Mouse (Mus musculus) intestine, embryonic 16.5 days (tissue): ENCODE data around the gene Rbms2. TPM values are rescaled to one million over a fixed set of nuclear protein-coding genes. Genes with fewer than 3 reads are reported as not detected.

Source experiments
- ATAC-seq: fragments of 200-750 bp; cut with Nextera tagmentation; 2 replicates; pipeline ENCODE4 v1.8.0; 2017; ENCODE audit warnings: moderate TSS enrichment, moderate library complexity
- H3K27ac ChIP-seq: fragments of 300-500 bp; sonication (generic); 2 replicates; pipeline ENCODE4 v1.5.1; 2014; ENCODE audit warnings: mild to moderate bottlenecking, low read length
- H3K27me3 ChIP-seq: fragments of 300-500 bp; sonication (generic); replicated peaks from 2 replicates; pipeline ENCODE4 v1.6.1; 2014; ENCODE audit warnings: low read length, control low read depth, mixed read lengths; ENCODE audit not compliant: control insufficient read depth, insufficient read depth
- H3K36me3 ChIP-seq: fragments of 300-500 bp; sonication (generic); 2 replicates; pipeline ENCODE4 v1.6.1; 2014; ENCODE audit warnings: low read length, control low read depth; ENCODE audit not compliant: control insufficient read depth, insufficient read depth
- H3K4me1 ChIP-seq: fragments of 300-500 bp; sonication (generic); 2 replicates; pipeline ENCODE4 v1.6.1; 2014; ENCODE audit warnings: low read length, control low read depth, mixed read lengths; ENCODE audit not compliant: control insufficient read depth, insufficient read depth
- H3K4me2 ChIP-seq: fragments of 300-500 bp; sonication (generic); 2 replicates; pipeline ENCODE4 v1.6.1; 2014; ENCODE audit warnings: low read depth, low read length, control low read depth
- H3K4me3 ChIP-seq: fragments of 300-500 bp; sonication (generic); 2 replicates; pipeline ENCODE4 v1.5.1; 2014; ENCODE audit warnings: mild to moderate bottlenecking, low read length
- H3K9ac ChIP-seq: fragments of 300-500 bp; sonication (generic); 2 replicates; pipeline ENCODE4 v1.6.1; 2014; ENCODE audit warnings: low read depth, low read length
- H3K9me3 ChIP-seq: fragments of 300-500 bp; sonication (generic); 2 replicates; pipeline ENCODE4 v1.6.1; 2016; ENCODE audit warnings: low read length, control low read depth; ENCODE audit not compliant: control insufficient read depth
- WGBS: fragments of 180-500 bp; shearing (Covaris S2); extraction: QIAGEN DNeasy Blood & Tissue Kit; methylation state at CpG from one replicate; pipeline ENCODE4 v1.1.7; 2014; 5-methylcytosine and 5-hydroxymethylcytosine counted together
- polyA plus RNA-seq: library from polyadenylated mRNA; unstranded; fragments of >200 nt; fragmentation: Nextera tagmentation; extraction: Ambion mirVana; gene quantifications from 2 replicates; pipeline ENCODE4 v1.2.1, GENCODE M21; 2015

The Rbms2 gene
- polyA plus RNA-seq, 1 experiment from 2014 or later: 24.9 TPM

GRCm38 (mm10) chr10:128096693-128097586 lies 83.2 kb downstream of the Rbms2 start:
- no peaks in the 10 kb centered on the region for H3K27me3 ChIP-seq
- under 1% methylated on average over 83 of the region's 86 CpGs for whole genome bisulfite sequencing
- peak overlapping the region; percentile 98 for H3K4me3 ChIP-seq
- ATAC-seq: peak; percentile 54
- H3K4me1 ChIP-seq: peaks cover 29% of the 10 kb centered on the region
- H3K9me3 ChIP-seq: no peaks in the 10 kb centered on the region
- peak overlapping the region; percentile 77 for H3K27ac ChIP-seq
- H3K36me3 ChIP-seq: no peaks in the 10 kb centered on the region
- H3K9ac ChIP-seq: peak overlapping the region; percentile 96
- peak overlapping the region; percentile 72 for H3K4me2 ChIP-seq

GRCm38 (mm10) chr10:128096313-128096692 lies 83.8 kb downstream of the Rbms2 start:
- Histone ChIP-seq H3K4me2 (peak overlapping the region; percentile 42), H3K9me3 (no peaks in the 10 kb centered on the region), H3K4me3 (peak overlapping the region; percentile 98), H3K36me3 (no peaks in the 10 kb centered on the region), H3K9ac (peak overlapping the region; percentile 30; the same call in 1 of the 2 replicates), H3K27me3 (no peaks in the 10 kb centered on the region), H3K4me1 (peaks cover 34% of the 10 kb centered on the region), H3K27ac (no peak overlapping the region)
- WGBS: 19% methylated on average over 4 of the region's 4 CpGs
- no peak for ATAC-seq

GRCm38 (mm10) chr10:128095003-128095636 lies 85.0 kb downstream of the Rbms2 start:
- peak overlapping the region; percentile 62 for H3K4me2 ChIP-seq
- peak overlapping the region; percentile 84; the same call in 1 of the 2 replicates for H3K4me3 ChIP-seq
- peak overlapping the region; percentile 57; the same call in 1 of the 2 replicates for H3K27ac ChIP-seq
- H3K9ac ChIP-seq: 0 out of 2 replicates have a peak overlapping the region, but pooled peaks have one; percentile 34
- 30% methylated on average over 9 of the region's 9 CpGs for WGBS
- no peaks in the 10 kb centered on the region for H3K36me3 ChIP-seq
- H3K27me3 ChIP-seq: no peaks in the 10 kb centered on the region
- no peak for ATAC-seq
- peaks cover 38% of the 10 kb centered on the region for H3K4me1 ChIP-seq
- H3K9me3 ChIP-seq: no peaks in the 10 kb centered on the region

GRCm38 (mm10) chr10:128094340-128094968 lies 85.6 kb downstream of the Rbms2 start:
- Histone ChIP-seq H3K4me3 (peak overlapping the region; percentile 84), H3K4me1 (peaks cover 38% of the 10 kb centered on the region), H3K27ac (peak overlapping the region; percentile 97), H3K9ac (peak overlapping the region; percentile 34), H3K4me2 (peak overlapping the region; percentile 62), H3K27me3 (no peaks in the 10 kb centered on the region), H3K9me3 (no peaks in the 10 kb centered on the region), H3K36me3 (peaks cover 4% of the 10 kb centered on the region; the same call in 1 of the 2 replicates)
- peak; percentile 69 for ATAC-seq
- 12% methylated on average over 19 of the region's 19 CpGs for WGBS

GRCm38 (mm10) chr10:128093496-128094294 lies 86.4 kb downstream of the Rbms2 start:
- Histone ChIP-seq H3K36me3 (peaks cover 7% of the 10 kb centered on the region; the same call in 1 of the 2 replicates), H3K27ac (peak overlapping the region; percentile 97), H3K4me2 (peak overlapping the region; percentile 62), H3K9ac (peak overlapping the region; percentile 88), H3K27me3 (no peaks in the 10 kb centered on the region), H3K9me3 (no peaks in the 10 kb centered on the region), H3K4me3 (peak overlapping the region; percentile 84), H3K4me1 (peaks cover 38% of the 10 kb centered on the region)
- 27% methylated on average over 13 of the region's 13 CpGs for WGBS
- no peak for ATAC-seq

- Histone ChIP-seq H3K4me2 (peak overlapping the region; percentile 62), H3K27ac (peak overlapping the region; percentile 97), H3K9ac (peak overlapping the region; percentile 88), H3K9me3 (no peaks in the 10 kb centered on the region), H3K4me3 (peak overlapping the region; percentile 84), H3K36me3 (peaks cover 16% of the 10 kb centered on the region), H3K27me3 (no peaks in the 10 kb centered on the region), H3K4me1 (peaks cover 33% of the 10 kb centered on the region)
- peak; percentile 65 for ATAC-seq
- 0% methylated on average over 80 of the region's 88 CpGs for WGBS
Observed at GRCm38 (mm10) chr10:128092506-128093495, 87.3 kb downstream of the Rbms2 start.

- Histone ChIP-seq H3K9ac (peak within 1 kb of the TSS; percentile 88), H3K4me3 (peak within 1 kb of the TSS; percentile 84), H3K36me3 (peaks cover 19% of the 10 kb centered on the region), H3K27me3 (no peaks in the 10 kb centered on the region), H3K9me3 (no peaks in the 10 kb centered on the region), H3K27ac (peak within 1 kb of the TSS; percentile 97), H3K4me1 (peaks cover 33% of the 10 kb centered on the region), H3K4me2 (peak within 1 kb of the TSS; percentile 62)
- WGBS: 2% methylated on average over 20 of the region's 20 CpGs
- peak; percentile 38 for ATAC-seq
Observed at GRCm38 (mm10) chr10:128091564-128092505, 88.3 kb downstream of the Rbms2 start, which contains the start of gene Baz2a. TSS of gene Baz2a (plus strand) at chr10:128091577.
